Mouse (Mus musculus) CD4-positive helper T cell, adult 2 months (primary cell): ENCODE measurements around the gene Hfe2.
"Not testable (repeated sequence)": the region's sequence is repeated elsewhere in the genome, so short reads cannot be mapped to it uniquely, and the experiment has no call there.

Experiments
- DNase-seq: peaks from one replicate; pipeline ENCODE4 v3.0.0-alpha.2; 2012; ENCODE audit warnings: low read depth, missing footprints, low spot score

The Hfe2 gene

DNA sequence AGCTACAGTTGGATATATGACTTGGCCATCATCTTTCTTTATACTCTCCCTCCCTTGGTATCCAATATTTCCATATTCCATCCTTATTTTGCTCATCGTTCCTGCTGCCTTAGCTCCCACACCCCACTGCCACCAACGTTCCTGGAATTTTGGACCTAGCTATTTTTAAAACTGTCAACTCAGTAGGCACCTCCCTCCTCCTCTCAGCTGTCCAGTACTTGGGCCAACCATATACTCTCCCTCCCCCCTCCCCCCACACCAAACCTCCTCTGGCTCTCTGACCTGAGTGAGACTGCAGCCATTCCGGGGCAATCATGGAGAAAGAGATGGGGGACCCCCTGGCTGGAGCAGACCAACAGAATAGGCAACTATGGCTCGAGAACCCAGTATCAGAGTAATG lies at the start of gene Hfe2:
TSS of gene Hfe2 (plus strand) at position 259 of the 400 bp plus-strand sequence.
- DNase-seq: no peak

GRCm38 (mm10) chr3:96477084-96477483 lies 47.9 kb upstream of the Hfe2 start:
- DNase-seq: no peak

GRCm38 (mm10) chr3:96477558-96477957 lies 47.4 kb upstream of the Hfe2 start:
- no peak for DNase-seq

DNA sequence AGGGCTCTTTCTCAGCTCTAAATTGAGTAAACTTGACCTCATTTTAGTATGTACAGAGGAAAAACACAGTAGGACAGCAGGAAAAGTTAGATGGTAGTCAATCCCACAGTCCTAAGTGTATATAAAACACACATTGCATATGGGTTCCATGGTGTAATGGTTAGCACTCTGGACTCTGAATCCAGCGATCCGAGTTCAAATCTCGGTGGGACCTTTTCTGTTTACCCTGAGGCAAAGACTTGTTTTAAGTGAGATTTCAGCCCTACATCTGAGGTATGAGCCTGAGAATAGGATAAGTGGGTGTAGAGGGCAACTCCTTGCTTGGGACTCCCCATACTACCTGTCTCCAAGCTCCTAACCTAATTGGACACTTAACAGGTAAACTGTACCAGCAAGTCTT lies 45.7 kb upstream of the Hfe2 start:
- DNase-seq: no peak

DNA sequence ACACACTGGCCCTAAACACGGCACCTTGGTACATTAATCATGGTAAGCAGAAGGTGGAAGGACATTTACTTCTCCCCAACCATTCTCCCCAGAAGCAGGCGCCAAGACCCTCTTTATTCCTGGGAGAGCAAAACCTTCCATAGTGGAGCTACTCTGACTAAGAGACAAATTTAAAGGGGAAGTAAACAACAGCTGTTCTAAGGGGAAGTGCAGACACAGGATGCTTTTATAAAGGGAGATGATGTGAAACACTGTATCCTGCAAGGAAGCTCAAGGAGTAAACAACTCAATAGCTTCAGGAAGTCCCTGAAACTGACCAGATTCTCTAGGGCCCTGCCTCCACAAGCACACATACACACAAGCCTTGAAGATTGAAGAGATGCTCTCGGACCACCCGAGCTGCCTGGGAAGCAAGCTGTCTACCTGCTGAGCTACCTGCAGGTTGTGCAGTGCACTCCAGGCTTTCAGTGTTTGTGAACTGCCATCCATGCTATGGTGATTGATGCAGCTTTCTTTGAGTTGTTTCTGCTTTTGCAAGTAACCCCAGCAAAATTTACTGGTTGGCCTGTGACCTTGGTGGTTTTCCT lies 44.2 kb upstream of the Hfe2 start:
- DNase-seq: no peak

DNA sequence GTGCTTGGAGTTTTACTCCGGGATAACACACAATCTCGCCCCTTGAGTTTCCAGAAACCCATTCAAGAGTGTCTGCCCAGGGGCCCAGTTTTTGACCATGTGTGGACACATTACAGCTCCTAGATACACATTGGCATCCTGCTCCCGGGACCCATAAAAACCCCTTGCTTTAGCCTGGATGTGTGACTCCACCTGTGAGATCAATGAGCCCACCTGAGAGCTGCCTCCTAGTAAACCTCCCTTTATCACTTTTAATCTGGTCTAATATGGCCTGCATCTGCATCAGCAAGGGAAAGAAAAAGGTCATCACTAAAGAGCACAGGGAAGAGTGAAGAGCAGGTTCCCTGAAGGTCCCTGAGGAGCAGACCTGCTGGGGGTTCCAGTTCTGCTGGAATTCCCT lies 43.1 kb upstream of the Hfe2 start:
- DNase-seq: no peak

- no peak for DNase-seq
Measured at GRCm38 (mm10) chr3:96482451-96482850, 42.5 kb upstream of the Hfe2 start.

GRCm38 (mm10) chr3:96483044-96483443 lies 41.9 kb upstream of the Hfe2 start:
- not testable (repeated sequence) for DNase-seq

GRCm38 (mm10) chr3:96483946-96484345 lies 41.0 kb upstream of the Hfe2 start:
- DNase-seq: no peak

- no peak for DNase-seq
Measured at GRCm38 (mm10) chr3:96484921-96485320, 40.1 kb upstream of the Hfe2 start.

DNA sequence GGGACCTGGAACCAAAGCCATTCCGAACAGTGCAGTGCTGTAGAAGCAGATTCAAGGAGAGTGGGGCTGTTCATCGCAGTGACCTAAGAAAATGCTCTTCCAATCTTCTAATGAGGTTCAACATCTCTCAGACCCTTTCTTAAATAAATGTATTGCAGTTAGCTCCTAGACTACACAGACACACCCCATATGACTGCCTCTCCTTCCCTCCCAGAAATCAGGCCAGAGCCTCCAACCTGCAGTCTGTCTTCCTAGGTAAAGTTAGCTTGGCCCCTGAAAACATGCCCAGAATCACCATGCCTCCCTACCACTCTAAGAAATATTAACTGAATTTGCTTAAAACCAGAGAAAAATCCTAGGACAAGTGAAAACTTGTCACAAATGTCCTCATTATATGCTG lies 39.6 kb upstream of the Hfe2 start:
- DNase-seq: no peak

DNA sequence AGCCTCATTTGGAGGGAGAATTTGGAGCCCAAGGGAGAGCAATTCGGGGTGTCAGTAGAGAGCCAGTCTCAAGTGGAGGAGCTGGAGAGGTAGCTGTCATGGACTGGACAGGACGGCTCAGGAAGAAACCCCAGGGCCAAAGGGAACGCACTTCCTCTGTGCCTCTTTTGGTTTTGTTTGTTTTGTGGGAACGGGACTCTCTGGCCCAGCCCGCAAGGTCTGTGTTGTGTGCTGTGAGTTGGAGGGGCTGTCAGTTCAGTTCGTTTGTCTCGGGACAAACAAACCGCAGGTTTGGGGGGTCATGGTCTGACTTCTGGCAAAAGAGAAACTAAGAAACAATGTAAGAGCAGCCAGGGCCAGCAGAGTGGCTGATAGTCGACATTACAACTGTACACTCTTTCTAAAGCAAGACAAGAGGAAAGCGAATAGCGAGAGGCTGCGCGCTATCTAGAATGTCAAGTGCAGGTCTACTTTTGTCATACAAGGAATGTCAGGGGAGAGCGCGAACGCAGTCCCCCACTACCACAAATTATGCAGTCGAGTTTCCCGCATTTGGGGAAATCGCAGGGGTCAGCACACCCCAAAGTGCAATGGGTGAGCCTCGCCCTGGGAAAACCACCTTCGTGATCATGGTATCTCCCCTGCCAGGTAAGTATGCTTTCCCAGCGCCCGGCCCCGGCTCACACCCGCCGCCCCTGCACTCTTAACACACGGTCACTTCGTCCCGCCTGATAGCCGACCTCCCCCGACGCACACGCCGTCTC lies 38.7 kb upstream of the Hfe2 start:
- not testable (repeated sequence) for DNase-seq

GRCm38 (mm10) chr3:96486828-96487559 lies 38.0 kb upstream of the Hfe2 start:
- peak; percentile 29 for DNase-seq

DNA sequence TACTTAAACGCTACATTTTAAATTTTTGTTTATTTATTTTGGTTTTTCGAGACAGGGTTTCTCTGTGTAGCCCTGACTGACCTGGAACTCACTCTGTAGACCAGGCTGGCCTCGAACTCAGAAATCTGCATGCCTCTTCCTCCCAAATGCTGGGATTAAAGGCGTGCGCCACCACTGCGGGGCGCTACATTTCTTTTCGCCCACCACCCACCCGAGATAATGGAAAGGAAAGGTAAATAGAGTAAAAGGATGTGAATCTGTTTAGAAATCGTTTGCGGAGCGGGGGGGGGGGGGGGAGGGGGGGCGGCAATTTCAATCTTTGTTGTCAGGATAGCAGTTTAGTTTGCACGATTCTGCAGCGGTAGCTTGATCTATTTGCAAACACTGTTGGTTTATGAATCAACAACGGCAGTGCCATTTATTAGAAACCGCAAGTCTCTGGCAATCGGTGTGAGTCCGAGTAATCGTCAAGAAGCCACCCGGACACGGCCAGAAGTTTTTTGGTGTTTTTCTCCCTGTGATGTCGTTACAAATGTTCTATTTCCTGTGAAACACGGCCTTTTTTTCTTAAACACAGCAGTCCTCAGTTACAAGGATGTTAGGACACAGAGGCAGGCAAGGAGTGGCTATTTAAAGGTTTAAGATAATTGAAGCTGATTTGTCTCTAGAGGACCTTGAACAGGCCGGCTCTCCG lies 37.2 kb upstream of the Hfe2 start:
- peak; percentile 76 for DNase-seq

DNA sequence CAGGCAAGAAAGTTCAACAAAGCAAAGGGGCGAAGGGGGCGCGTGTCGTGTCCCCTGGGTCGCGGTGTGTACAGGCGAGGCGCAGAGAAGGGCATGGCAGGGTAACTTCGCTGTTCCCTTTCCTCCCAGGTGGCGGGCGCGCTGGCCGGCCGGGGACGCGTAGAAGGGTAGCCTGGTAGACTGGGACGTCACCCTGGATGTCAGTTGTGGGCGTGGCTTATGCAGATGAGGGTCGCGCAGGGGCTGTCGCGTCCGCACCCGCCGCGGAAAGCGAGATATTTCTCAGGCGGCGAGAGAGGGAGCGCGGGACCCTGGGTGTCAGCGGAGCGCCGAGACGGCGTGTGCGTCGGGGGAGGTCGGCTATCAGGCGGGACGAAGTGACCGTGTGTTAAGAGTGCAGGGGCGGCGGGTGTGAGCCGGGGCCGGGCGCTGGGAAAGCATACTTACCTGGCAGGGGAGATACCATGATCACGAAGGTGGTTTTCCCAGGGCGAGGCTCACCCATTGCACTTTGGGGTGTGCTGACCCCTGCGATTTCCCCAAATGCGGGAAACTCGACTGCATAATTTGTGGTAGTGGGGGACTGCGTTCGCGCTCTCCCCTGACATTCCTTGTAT lies 36.6 kb upstream of the Hfe2 start:
- DNase-seq: not testable (repeated sequence)

- not testable (repeated sequence) for DNase-seq
Measured at GRCm38 (mm10) chr3:96488907-96489629, 35.9 kb upstream of the Hfe2 start.

- not testable (repeated sequence) for DNase-seq
Measured at GRCm38 (mm10) chr3:96489636-96490035, 35.3 kb upstream of the Hfe2 start.

- not testable (repeated sequence) for DNase-seq
Measured at GRCm38 (mm10) chr3:96494456-96494855, 30.5 kb upstream of the Hfe2 start.

DNA sequence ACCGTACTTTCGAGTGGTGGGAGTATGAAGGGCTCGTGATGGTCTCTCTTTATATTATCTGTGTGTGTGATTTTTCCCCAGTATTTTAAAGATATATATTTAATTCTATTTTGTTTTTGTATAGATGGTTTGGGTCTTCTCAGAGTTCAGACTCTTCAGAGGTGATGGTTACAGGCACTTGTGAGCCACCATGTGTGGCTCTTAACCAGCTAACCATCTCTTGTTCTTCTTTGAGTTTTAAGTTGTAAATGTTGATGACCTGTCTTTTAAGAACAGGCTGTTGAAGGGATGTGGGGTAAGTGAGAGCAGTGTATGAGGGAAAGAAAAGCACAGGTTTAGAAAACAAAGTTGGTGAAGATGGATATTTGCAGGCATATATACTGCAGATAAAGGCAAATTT lies 30.1 kb upstream of the Hfe2 start:
- DNase-seq: no peak

- no peak for DNase-seq
Measured at GRCm38 (mm10) chr3:96495490-96496210, 29.3 kb upstream of the Hfe2 start.
